Mouse (Mus musculus) small intestine, adult 2 months (tissue): ENCODE measurements around the gene Cadm3.

Source experiments
- CTCF ChIP-seq: fragments of 200-500 bp; IDR thresholded peaks from 2 replicates; pipeline ENCODE4 v1.5.1; 2012; ENCODE audit warnings: low read depth, mild to moderate bottlenecking, control low read depth, inconsistent platforms, low read length, moderate library complexity, mixed read lengths; ENCODE audit not compliant: insufficient replicate concordance, insufficient read length; ENCODE audit errors: extremely low read depth
- POLR2A ChIP-seq: fragments of 200-500 bp; IDR thresholded peaks from 2 replicates; pipeline ENCODE4 v1.6.1; 2012; ENCODE audit warnings: low read depth, mild to moderate bottlenecking, control low read depth, inconsistent platforms, low read length, moderate library complexity

DNA sequence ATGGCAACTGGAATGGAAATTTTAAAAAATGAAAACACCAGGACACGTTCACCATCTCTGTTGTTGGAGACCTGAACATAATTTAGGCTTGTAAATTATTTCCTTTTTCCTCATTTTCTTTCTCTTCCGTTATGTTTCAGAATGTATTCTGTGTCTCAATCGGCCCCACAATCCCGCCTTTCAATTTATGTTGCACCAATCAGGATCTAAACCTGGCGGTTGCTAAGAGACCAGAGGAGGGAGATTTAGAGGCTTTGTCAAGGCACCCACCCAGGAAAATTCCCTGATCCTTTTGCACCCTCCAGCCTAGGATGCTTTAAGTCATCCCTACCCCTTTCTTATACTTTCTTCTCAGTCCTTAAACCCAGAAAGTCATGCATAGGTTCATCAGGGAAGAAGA, 37.8 kb downstream of the Cadm3 start:
- TF ChIP-seq CTCF, result no peak
- TF ChIP-seq POLR2A, result no peak
